Mouse (Mus musculus) forebrain, embryonic 14.5 days (tissue): ENCODE results near the gene Kcnmb4. TPM values are rescaled to one million over a fixed set of nuclear protein-coding genes. Genes with fewer than 3 reads are reported as not detected.
A peak's percentile ranks its signal among the peaks of the same experiment; 100 is the strongest.

Experiments
- ATAC-seq: fragments of 200-750 bp; cut with Nextera tagmentation; 2 replicates; pipeline ENCODE4 v1.8.0; 2017; ENCODE audit warnings: mild to moderate bottlenecking, moderate library complexity
- DNase-seq: peaks from one replicate; pipeline ENCODE4 v3.0.0-alpha.2; 2015; ENCODE audit warnings: low spot score
- H3K27ac ChIP-seq: fragments of 300-500 bp; sonication (generic); 2 replicates; pipeline ENCODE4 v1.5.1; 2014; ENCODE audit warnings: low read depth, mild to moderate bottlenecking, control low read depth, low read length, moderate library complexity
- H3K27me3 ChIP-seq: fragments of 300-500 bp; sonication (generic); replicated peaks from 2 replicates; pipeline ENCODE4 v1.6.1; 2014; ENCODE audit warnings: low read length, control low read depth, mixed read lengths; ENCODE audit not compliant: control insufficient read depth, insufficient read depth
- H3K36me3 ChIP-seq: fragments of 300-500 bp; sonication (generic); 2 replicates; pipeline ENCODE4 v1.6.1; 2014; ENCODE audit warnings: low read length, control low read depth; ENCODE audit not compliant: control insufficient read depth, insufficient read depth
- H3K4me1 ChIP-seq: fragments of 300-500 bp; sonication (generic); 2 replicates; pipeline ENCODE4 v1.6.1; 2014; ENCODE audit warnings: antibody characterized with exemption, low read length, control low read depth; ENCODE audit not compliant: control insufficient read depth, insufficient read depth
- H3K4me2 ChIP-seq: fragments of 300-500 bp; sonication (generic); 2 replicates; pipeline ENCODE4 v1.6.1; 2014; ENCODE audit warnings: mild to moderate bottlenecking, control low read depth, low read length
- H3K4me3 ChIP-seq: fragments of 300-500 bp; sonication (generic); 2 replicates; pipeline ENCODE4 v1.5.1; 2014; ENCODE audit warnings: low read depth, low read length, control low read depth
- H3K9ac ChIP-seq: fragments of 300-500 bp; sonication (generic); 2 replicates; pipeline ENCODE4 v1.6.1; 2014; ENCODE audit warnings: mild to moderate bottlenecking, low read length, control low read depth, moderate library complexity
- H3K9me3 ChIP-seq: fragments of 300-500 bp; sonication (generic); replicated peaks from 2 replicates; pipeline ENCODE4 v1.6.1; 2016; ENCODE audit warnings: low read length, control low read depth, mixed read lengths; ENCODE audit not compliant: control insufficient read depth
- WGBS: fragments of 180-500 bp; shearing (Covaris S2); extraction: QIAGEN DNeasy Blood & Tissue Kit; methylation state at CpG from one replicate; pipeline ENCODE4 v1.1.7; 2014; 5-methylcytosine and 5-hydroxymethylcytosine counted together
- polyA plus RNA-seq: library from polyadenylated mRNA; unstranded; fragments of >200 nt; fragmentation: Nextera tagmentation; extraction: Ambion mirVana; gene quantifications from 2 replicates; pipeline ENCODE4 v1.2.1, GENCODE M21; 2014

Kcnmb4 gene
- polyA plus RNA-seq, 1 experiment from 2014 or later: 17.5 TPM

DNA sequence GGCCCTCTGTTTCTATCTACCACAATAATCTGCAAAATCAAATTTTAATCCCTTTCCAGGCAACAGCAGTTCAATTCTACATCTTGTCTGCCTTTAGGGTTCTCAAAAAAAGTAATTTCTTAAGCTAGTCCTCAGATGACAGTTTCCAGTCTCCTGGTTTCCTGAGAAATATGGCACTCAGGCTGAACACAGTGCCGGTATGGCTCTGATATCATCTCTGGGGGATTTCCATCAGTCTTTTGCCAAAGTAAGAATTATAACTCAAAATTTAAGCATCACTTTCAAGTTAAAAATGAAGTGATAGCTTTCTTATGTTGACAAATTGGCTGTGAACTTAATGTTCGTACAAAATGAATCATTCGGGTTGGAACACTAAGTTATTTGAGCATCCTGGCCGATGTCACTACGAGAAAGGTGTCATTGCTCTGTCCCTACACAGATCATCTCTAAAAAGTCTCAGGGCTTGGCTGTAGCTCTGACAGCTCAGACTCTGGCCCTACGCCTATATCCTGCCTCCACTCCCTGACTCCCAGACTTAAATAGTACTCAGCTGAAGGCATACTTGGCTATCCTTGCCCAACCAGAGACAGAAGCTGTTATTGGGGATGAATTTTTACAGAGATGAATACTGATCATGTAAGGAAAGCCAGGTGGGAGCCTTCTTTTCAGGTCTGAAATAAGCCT, 70.8 kb downstream of the Kcnmb4 start:
- no peaks in the 10 kb centered on the region for H3K36me3 ChIP-seq
- H3K27ac ChIP-seq: no peak overlapping the region
- H3K4me3 ChIP-seq: no peak overlapping the region
- WGBS: 89% methylated on average over 6 of the region's 6 CpGs
- H3K4me2 ChIP-seq: no peak overlapping the region
- ATAC-seq (no peak), DNase-seq (no peak)
- H3K27me3 ChIP-seq: no peaks in the 10 kb centered on the region
- H3K9me3 ChIP-seq: no peaks in the 10 kb centered on the region
- no peaks in the 10 kb centered on the region; the same call in 1 of the 2 replicates for H3K4me1 ChIP-seq
- H3K9ac ChIP-seq: no peak overlapping the region

DNA sequence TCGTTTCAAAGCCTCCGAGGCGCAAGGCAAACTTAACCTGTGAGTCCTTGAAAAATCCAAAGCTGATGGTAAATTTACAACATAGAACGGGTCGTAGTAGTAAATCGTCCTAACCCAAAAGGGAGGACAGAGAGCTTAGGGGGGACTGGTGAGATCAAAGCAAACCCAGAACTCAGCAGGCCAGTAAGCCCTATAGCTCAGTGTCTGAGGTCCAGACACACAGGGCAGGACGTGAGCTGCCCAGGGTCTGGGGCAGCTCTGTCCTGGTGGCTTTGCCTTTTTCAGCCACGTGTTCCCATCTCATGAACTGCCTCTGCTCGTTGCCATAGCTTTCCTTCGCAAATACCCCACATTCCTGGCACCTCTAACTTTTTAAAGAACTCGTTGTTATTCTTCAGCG, 75.7 kb downstream of the Kcnmb4 start:
- no peak overlapping the region for H3K4me2 ChIP-seq
- H3K27me3 ChIP-seq: no peaks in the 10 kb centered on the region
- no peaks in the 10 kb centered on the region for H3K9me3 ChIP-seq
- H3K4me1 ChIP-seq: peaks cover 7% of the 10 kb centered on the region
- DNase-seq (no peak), ATAC-seq (no peak)
- 64% methylated on average over 12 of the region's 12 CpGs for WGBS
- no peaks in the 10 kb centered on the region for H3K36me3 ChIP-seq
- no peak overlapping the region for H3K27ac ChIP-seq
- no peak overlapping the region for H3K4me3 ChIP-seq
- H3K9ac ChIP-seq: no peak overlapping the region

DNA sequence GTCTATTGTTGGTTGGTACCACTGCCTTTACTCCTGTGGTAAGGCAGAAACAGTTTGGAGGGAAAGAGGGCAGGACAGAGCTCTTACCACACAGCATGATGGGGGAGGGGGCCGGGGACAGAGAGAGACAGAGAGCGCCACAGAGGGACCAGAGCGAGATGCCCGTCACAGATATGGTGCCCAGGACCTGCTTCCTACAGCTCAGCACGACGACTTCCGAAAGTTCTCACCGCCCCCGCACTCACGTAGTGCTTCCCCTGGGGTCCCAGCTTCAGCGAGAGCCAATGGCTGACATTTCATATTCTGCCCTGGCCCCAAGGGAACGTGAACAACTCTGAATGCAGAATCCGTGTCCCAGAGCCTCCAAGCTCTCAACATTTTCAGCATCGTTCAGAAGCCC, 76.1 kb downstream of the Kcnmb4 start:
- DNase-seq (no peak), ATAC-seq (no peak)
- Histone ChIP-seq H3K27me3 (no peaks in the 10 kb centered on the region), H3K4me2 (peak overlapping the region; percentile 30; the same call in 1 of the 2 replicates), H3K36me3 (no peaks in the 10 kb centered on the region), H3K4me1 (peaks cover 7% of the 10 kb centered on the region), H3K4me3 (no peak overlapping the region), H3K9ac (no peak overlapping the region), H3K27ac (no peak overlapping the region), H3K9me3 (no peaks in the 10 kb centered on the region)
- WGBS: 43% methylated on average over 14 of the region's 14 CpGs

DNA sequence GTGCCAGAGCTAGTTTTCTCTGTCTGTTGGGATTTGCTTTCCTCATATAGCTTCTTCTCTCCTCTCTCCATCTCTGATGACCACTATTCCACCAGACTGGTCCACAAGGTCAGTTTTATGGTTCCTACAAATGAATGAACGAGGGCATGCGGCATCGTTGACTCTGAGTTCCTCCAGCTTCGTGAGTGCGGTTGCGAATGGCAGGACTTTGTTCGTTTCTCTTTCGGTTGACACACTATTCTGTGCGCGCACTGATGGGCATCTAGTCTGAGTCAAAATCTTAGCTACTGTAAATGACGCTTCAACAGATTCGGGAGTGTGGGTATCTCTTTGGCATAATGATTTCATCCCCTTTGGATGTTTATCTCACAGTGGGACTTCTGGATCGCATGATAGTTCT, 76.7 kb downstream of the Kcnmb4 start:
- Histone ChIP-seq H3K36me3 (no peaks in the 10 kb centered on the region), H3K4me1 (peaks cover 7% of the 10 kb centered on the region), H3K27ac (no peak overlapping the region), H3K9ac (no peak overlapping the region), H3K4me3 (no peak overlapping the region), H3K27me3 (no peaks in the 10 kb centered on the region), H3K4me2 (no peak overlapping the region), H3K9me3 (no peaks in the 10 kb centered on the region)
- ATAC-seq (no peak), DNase-seq (no peak)
- WGBS: 89% methylated on average over 13 of the region's 13 CpGs

DNA sequence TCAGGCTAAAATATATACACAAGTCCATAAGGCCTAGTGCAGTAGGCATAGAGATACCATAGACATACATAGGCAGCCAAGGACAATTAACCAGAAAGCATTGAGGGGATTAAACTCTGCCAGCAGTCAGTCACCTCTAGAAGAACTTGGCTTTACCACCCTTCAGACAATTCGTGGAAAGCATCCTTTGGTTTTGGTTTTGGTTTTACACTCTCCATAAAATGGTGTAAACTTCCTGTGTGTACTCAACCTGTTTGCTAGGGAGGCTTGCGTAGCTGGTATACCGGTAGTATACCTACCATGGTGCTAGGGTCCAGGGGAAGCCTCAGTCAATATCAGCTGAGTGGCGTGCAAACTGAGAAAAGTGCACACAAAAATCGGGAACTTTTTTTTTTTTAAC, 77.4 kb downstream of the Kcnmb4 start:
- 89% methylated on average over 5 of the region's 5 CpGs for WGBS
- Histone ChIP-seq H3K9me3 (no peaks in the 10 kb centered on the region), H3K4me3 (no peak overlapping the region), H3K4me2 (no peak overlapping the region), H3K27ac (no peak overlapping the region), H3K27me3 (no peaks in the 10 kb centered on the region), H3K4me1 (peaks cover 7% of the 10 kb centered on the region), H3K9ac (no peak overlapping the region), H3K36me3 (no peaks in the 10 kb centered on the region)
- DNase-seq (no peak), ATAC-seq (no peak)

DNA sequence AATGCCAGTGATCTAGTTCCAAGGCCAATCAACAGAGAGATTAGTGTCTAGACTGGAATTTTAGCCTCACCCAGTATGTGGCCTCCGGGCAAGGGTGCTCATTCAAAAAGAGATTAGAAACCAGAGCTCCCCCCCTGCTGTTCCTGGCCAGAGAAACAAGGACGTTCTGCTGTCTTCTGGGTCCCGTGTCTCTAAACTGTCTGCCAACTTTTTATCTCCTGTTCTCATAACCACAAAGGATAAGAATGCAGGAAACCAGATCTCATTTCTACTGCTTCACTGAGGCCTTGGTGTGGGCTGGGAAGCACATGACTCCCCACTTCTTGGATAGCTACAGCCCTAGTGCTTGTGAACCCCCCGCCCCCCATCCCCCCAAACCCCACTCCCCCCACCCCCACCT, 79.1 kb downstream of the Kcnmb4 start:
- H3K36me3 ChIP-seq: no peaks in the 10 kb centered on the region
- H3K27me3 ChIP-seq: no peaks in the 10 kb centered on the region
- no peak overlapping the region for H3K27ac ChIP-seq
- H3K4me2 ChIP-seq: no peak overlapping the region
- DNase-seq (no peak), ATAC-seq (no peak)
- H3K4me1 ChIP-seq: peaks cover 7% of the 10 kb centered on the region
- H3K9ac ChIP-seq: no peak overlapping the region
- H3K9me3 ChIP-seq: no peaks in the 10 kb centered on the region
- 18% methylated on average over 4 of the region's 4 CpGs for WGBS
- H3K4me3 ChIP-seq: no peak overlapping the region

DNA sequence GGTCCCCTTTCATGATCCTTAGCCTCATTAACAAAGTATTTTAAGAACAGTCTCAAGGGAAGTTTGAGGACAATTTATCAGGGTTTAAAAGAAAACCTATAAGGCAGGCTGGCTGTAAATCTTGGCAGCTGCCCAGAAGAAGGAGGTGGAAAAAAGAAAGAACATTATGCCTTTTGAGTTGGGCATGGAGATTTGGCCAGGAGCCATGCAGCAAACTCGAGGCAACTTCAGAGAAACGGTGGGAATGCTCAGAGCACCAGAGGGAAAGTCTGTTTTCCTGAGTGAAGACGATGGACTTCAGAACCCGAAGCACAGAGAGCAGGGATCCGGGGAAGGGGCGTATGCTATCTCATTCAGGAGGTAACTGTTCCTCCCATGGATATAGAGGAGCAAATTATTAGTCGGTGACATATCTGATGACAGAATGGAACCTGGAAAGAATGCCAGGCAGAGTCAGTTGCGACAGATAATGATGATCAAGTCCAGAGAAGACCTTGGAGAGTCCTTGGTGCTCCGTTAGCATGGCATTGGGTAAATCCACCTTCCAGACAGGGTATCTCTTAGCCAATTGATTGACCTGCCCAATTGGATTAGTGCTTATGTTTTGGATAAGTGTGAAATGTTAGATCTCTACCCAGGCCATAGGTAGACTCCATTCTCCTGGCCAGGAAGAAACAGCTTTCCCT, 79.7 kb downstream of the Kcnmb4 start:
- WGBS: 59% methylated on average over 9 of the region's 9 CpGs
- Histone ChIP-seq H3K27me3 (no peaks in the 10 kb centered on the region), H3K4me3 (no peak overlapping the region), H3K9ac (no peak overlapping the region), H3K36me3 (no peaks in the 10 kb centered on the region), H3K4me1 (peaks cover 7% of the 10 kb centered on the region), H3K4me2 (no peak overlapping the region), H3K9me3 (no peaks in the 10 kb centered on the region), H3K27ac (no peak overlapping the region)
- ATAC-seq: no peak
- peak; percentile 54 for DNase-seq

DNA sequence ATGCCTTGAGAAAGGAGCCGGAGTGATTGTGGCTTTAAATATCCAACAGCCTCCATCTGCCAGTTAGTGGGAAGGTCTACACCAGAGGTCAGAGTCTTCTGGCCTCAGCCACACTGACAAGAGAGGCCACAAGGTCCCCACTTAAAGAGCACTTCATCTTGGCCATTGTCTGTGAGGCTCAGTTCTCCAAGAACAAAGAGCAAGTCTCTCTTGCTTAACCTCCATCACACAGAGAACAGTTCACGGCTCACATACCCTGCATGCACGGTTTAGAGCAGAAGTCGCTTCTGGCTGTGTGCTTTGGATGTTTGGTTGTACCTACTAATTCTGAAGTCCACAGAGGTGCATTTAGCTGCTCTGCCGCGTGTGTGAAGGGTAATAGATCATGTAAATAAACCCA, 84.8 kb downstream of the Kcnmb4 start:
- H3K4me2 ChIP-seq: no peak overlapping the region
- DNase-seq (no peak), ATAC-seq (no peak)
- H3K27me3 ChIP-seq: no peaks in the 10 kb centered on the region
- H3K4me1 ChIP-seq: peaks cover 11% of the 10 kb centered on the region; the same call in 1 of the 2 replicates
- H3K4me3 ChIP-seq: no peak overlapping the region
- WGBS: 68% methylated on average over 6 of the region's 6 CpGs
- no peak overlapping the region for H3K27ac ChIP-seq
- H3K36me3 ChIP-seq: no peaks in the 10 kb centered on the region
- H3K9me3 ChIP-seq: no peaks in the 10 kb centered on the region
- no peak overlapping the region for H3K9ac ChIP-seq

DNA sequence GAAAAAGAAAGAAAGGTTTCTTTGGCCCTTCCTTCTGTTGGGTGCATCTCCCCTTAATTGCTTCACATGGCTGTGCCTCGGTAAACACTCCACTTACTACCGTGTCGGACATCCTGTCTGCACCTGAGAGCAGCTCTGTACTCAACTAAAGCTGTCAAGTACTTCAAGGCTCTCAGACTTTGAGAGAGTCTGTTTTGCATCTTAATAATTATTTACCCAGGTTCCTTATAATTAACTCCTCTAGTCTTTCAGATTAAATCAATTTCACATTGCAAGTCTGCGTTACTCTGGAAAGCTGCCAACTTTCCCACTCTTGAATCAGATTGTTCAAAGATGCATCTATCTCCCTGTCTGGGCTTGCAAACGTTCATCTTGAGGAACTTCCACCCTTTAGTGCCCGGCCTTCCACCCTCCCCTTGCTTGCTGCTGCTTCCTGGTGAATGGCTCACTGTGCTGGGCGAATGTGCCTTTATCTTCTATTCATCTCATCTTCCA, 87.2 kb downstream of the Kcnmb4 start:
- peak; percentile 83 for DNase-seq
- Histone ChIP-seq H3K36me3 (no peaks in the 10 kb centered on the region), H3K4me3 (no peak overlapping the region), H3K9ac (no peak overlapping the region), H3K27me3 (no peaks in the 10 kb centered on the region), H3K4me1 (peaks cover 8% of the 10 kb centered on the region; the same call in 1 of the 2 replicates), H3K4me2 (no peak overlapping the region), H3K27ac (no peak overlapping the region), H3K9me3 (no peaks in the 10 kb centered on the region)
- peak; percentile 55; the same call in 1 of the 2 replicates for ATAC-seq
- WGBS: 14% methylated on average over 7 of the region's 7 CpGs
